Mouse (Mus musculus): ENCODE measurements around the gene Zbtb20.

The Zbtb20 gene

DNA sequence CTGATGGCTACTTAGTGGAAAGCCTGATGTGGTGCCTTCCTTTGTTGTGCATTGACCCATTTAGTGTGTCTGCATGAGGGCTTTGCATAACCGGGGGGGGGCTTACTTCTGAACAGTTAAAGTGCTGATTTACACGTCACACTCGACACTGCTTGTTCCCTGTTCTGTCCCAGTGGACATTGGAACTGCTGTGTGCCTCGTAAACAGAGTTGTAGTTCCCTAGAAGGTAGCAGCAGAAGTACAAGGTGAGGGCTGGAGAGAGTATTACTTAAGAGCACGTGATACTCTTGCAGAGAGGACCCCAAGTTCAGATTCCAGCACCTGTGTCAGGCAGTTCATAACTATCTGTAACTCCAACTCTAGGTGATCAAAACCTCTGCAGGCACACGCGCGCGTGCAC lies 648.5 kb downstream of the Zbtb20 start:
- DNase-seq (ENCODE audit: low spot score): no peak

DNA sequence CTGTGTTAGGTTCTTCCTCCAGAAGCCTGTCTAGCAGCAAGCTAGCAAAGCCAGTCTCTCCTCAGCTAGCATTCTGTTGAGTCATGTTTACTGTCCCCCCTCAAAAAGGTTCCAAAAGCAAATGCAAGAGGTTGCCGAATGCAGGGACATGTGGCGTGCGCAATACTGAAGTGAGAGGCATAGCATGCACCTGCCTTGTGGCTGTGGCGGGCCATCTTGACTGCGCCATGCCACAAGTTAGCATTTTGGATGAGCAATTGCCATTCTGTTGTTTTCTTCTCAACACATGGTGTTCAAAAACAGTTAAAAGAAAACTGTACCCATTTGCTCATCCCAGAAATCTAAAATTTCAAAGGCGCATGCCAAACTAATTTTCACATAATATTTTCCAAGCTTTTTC lies 649.9 kb downstream of the Zbtb20 start:
- DNase-seq (ENCODE audit: low spot score): no peak

DNA sequence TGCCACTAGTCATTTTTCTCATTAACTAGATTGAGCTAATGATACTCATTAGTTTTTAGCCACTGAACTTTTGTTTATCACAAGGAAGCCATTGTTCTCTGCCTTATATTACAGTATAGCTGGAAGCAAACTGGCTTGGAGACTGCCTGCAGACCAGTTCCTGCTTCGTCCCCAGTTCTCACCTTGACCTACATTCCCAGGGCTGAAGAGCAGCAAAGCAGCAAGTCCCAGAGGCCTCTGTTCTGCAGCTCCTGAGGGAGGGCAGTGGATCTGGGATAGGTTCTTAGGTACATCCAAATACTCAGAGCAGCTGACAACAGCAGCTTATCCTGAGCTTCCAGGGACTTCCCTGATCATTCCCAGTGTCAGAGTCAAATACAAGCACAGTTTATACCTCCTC lies 652.6 kb downstream of the Zbtb20 start:
- no peak for DNase-seq (ENCODE audit: low spot score)

DNA sequence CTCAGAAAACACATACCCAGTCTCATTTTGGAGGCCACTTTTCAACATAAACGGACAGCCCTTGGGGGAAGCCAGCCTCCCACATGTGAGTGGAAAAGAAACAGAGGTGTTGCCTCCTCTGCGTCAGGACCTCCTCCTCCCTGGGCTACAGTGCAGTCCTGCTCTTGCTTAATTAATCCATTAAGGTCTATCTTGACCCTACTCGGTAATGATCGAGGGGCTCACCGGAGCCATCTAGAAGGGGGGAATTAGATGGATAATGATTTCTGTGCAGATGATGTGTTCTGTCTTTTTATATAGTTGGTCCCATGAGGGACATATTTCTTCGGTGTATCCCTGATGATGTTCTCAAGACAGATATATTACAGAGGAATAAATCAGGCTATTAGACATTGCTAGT lies 655.6 kb downstream of the Zbtb20 start:
- no peak for DNase-seq (ENCODE audit: low spot score)

DNA sequence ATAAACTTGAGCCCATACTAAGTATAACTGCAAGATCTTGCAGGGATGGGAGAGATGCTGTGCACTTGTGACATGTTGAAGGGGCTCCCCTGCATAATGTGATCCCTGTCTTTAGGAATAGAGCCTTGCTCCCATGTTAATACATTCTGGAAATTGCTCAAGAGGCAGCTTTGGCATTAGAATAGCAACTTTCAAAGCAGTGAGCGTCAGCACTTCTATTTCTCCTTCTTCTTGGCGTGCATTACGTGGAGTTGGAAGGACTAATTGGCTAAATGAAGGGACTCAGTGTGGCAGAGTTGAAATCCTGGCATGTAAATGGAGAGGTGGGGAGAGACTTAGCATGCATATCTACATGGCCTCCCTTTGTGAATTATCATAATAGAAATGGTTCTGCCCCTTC lies 658.4 kb downstream of the Zbtb20 start:
- DNase-seq (ENCODE audit: low spot score): no peak

DNA sequence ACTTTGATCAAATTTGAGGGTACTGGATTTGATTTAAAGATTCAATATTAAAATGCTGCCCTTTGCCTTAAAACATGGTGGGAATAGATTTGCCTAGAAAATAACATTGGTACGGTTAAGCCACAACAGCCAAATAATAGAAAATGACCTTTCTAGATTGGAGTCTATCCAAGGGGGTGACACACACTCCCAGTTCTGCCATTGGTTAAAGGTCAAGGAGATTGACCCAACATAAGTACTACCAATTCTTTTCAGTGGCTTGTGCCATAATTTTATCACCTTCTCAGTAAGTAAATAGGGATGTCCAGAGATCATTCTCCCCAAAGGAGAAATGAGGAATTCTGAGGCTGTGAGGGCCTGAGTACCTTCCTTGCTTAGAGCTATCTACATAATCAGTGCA lies 660.2 kb downstream of the Zbtb20 start:
- no peak for DNase-seq (ENCODE audit: low spot score)

DNA sequence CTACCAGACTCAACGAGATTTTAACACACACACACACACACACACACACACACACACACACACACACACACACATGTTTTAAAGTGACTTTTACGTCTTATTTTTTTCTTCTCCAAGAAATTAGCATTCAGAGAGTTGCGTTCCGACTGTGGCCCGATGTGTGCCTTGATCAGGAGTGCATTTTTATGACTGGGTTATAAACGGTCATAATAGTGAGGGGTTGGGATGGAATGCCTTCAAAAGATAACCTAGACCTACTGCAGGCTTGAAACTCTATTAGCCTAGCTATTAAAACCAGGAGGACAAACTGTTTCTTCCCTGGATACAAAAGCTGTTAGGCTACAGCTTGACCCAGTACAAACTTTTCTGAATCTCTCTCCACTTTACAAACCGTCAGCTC lies 661.5 kb downstream of the Zbtb20 start:
- no peak for DNase-seq (ENCODE audit: low spot score)

DNA sequence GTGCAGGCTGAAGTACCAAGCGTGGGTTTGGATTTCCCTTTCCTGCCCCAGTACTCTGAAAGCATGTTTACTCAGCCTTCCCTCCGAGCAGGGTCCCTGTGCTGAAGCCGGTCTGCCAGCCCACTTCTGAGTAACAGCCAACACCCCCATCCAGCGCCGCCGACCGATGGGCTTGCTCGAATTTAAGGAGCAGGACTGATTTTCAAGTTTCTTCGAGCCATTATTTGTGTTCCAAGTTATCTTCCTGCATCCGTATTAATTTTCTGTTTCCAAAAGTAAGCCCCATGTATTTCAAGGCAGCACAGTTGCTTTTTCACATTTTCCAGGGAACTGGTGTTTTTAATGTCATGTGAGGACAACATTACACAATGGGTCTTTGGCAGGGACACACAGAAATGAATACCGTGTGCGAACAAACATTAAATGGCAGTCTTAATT lies 664.0 kb downstream of the Zbtb20 start:
- no peak for DNase-seq (ENCODE audit: low spot score)

DNA sequence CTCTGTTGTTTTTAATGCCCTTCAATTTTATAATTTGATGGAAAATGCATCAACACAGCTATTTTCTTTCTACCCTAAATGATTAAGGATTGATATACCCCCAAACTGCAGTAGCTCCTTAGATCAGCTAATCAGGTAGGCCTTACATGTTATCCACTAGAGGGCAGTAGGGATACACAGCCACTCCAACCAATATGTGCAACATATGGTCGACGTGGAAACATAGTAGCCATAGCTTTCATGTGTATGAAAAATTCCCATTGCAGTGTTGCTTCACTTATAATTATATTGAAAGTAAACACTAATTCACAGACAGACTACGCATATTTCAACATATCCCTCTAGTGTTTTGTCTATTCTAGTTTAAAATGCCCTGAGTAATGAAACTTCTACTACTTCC lies 664.4 kb downstream of the Zbtb20 start:
- no peak for DNase-seq (ENCODE audit: low spot score)

DNA sequence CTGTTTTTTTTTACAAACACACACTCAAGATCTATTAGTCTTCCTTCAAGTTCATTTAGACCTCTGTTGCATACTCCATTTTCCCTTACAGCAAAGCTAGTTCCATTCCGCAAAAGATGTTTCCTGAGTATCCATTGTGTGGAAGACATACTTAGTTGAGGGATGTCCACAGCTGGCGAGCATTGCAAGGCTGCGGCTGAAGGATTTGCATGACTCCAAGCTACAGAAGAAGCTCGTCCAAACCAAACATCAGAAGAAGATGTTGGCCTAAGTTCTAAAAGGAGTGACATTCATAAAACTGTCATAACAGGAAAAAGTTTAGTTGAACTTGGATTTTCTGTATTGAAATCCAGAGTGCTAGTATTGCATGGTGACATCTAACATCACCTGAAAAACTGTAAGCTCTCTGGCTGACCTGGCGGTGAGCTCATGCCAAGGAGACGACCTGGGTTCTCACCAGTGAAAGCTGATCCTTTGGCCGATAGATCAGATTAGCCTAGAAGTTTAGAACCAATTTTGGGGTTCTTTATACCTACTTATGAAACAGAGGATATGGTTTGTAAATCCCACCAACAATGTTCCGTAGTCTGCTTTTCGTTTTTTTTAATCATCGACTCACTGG lies 665.0 kb downstream of the Zbtb20 start:
- DNase-seq (ENCODE audit: low spot score): no peak

DNA sequence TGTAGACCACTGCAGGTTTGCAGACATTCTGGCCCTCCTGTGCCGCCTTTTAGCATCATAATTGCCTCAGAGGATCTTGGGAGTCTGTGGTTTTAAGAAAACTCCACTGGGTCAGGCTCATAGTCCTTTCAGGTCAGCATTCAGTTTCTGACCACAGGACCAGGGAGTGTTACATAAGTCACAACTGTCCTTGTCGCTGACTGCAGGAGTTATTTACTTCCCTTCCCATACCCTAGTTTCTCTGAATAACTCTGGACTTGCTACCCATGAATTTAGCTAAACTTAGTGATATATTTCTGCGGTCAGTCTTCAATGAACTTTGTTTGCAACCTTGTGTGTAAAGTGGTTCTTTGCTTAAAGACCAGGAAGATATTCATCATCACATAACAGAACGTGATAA lies 669.6 kb downstream of the Zbtb20 start:
- DNase-seq (ENCODE audit: low spot score): no peak

DNA sequence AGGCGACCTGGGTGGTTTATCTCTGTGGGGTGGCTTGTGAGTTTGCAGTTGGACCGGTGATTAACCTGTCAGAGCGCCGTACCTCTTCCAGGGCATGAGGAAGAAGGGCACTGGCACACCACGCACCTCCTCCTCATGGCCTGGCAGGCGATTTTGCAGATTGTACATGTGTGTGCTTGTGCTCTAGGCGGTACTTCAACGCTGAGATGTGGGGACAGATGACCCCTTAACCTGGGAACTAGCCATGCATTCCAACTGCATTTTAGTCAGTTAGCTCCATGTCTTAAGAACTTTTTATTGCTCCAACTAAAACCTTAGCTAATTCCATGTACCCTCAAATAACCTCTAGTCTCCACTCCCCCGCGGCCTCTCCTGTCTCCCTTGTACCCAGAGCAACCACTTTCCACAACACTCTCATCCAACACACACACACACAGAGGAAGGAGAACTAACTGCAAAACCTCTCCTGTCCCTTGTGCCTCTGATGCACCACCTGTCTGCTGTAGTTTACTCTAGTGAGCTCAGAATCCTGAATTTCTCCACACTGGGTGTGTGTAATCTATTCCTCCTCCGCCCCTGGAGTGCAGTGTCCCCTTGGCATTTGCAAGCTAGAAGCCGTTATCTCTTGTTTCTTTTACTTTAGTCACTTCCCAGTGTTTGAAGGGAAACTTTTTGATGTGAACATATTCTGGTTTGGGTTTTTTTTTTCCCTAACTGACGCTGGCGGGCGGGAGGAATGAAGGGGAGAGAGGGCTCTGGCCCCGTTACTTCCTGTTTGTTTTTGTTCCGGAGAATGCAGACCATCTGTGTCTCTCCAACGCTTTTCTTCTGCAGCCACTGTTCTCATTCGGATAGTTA lies 671.9 kb downstream of the Zbtb20 start:
- DNase-seq (ENCODE audit: low spot score): no peak

DNA sequence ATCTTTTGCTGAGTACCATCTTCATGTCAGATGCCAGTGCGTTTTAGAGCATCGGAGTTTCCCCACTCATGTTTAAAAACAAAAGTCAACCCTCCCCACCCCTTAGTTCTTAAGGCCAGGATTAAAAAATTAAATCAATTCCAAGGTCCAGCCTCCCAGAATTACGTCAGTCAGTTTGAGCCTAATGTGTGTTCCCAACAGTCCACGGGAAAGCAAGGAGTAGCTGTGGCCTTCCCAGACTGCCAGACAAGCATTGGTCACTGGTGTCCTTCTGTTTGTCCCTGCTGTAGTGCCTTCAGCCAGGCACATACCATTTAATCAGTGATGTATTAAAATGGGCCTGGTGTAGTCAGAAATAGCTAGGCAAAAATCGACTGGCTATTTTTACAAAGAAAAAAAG lies 673.1 kb downstream of the Zbtb20 start:
- DNase-seq (ENCODE audit: low spot score): no peak

DNA sequence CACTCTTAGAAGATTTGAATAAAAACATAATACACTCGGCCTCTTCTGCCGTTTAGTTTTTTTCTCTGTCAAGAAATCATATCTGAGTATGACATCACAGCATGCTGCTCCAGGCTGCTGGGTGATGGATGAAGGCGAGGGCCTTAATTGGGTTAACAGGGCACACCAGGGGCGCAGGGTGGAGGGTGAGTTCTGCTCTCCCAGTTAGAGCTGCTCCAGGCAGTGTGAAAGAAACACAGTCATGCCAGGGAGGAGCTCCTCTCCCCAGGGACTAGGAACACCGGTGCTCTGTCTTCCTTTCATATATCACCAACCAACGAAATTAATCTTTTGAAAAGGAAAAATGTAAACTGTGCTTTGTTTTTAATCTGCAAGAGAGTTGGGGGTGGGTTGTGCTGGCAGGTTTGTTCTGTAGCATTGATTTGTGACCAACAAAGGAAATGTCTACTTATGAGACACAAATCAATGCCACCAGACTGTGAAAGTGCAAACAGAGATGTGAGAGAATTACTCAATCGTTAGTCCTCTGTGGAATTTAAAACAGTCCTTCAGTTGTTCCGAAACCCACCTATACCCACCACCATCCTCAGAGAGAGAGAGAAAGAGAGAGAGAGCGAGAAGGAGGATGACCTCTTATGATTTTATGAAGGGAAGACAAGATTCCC lies 673.9 kb downstream of the Zbtb20 start:
- DNase-seq (ENCODE audit: low spot score): no peak

DNA sequence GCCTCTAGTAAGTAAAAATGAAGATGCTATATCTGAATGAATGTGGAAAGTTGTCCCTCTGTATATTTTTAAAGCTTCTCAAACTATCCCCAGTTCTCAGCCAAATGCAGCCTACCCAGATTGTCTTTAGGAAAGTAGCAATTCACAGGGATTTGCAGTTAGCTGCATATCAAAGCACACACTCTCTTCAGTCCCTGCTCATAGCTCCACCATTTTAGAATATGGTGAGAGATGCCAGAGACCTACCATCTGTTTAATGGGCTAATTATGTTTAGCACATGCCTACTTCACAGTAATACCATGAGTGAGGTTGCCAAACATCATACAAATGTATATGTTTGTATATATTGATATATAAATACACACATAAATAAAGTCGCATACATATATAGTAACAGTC lies 676.8 kb downstream of the Zbtb20 start:
- DNase-seq (ENCODE audit: low spot score): no peak

DNA sequence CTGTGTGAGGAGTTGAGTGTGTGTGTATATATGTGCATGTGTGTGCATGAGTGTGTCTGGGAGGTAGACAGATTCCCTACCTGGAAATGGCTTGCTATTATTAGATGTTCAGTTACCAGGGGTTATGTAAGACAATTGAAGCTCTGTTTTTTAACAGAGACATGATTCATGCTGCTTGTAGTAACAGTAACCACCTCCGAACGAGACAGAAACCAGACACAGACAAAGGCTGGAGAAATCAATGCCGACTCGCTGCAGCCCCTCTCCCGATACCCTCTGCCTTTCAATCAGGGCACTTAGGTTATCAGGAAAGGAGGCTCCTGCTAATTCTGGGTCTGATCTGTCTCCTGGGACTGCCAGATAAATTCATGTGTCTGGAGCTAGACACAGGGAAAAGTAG lies 681.7 kb downstream of the Zbtb20 start:
- DNase-seq (ENCODE audit: low spot score): no peak

DNA sequence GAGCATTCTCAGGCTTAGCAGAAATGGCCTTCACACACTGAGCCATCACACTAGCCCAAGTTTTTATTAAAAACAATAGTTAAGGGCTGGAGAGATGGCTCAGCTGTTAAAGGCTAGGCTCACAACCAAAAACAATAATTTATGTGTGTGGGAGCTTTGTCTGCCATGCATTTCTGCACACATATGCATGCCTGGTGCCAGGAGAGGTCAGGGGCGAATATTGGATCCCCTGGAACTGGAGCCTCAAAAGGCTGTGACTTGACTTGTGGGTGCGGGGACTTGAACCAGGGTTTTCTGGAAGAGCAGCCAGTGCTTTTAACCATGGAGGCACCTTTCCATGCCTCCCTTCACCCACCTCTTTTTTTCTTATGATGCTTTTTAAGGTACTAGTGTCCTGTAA lies 685.6 kb downstream of the Zbtb20 start:
- no peak for DNase-seq (ENCODE audit: low spot score)

DNA sequence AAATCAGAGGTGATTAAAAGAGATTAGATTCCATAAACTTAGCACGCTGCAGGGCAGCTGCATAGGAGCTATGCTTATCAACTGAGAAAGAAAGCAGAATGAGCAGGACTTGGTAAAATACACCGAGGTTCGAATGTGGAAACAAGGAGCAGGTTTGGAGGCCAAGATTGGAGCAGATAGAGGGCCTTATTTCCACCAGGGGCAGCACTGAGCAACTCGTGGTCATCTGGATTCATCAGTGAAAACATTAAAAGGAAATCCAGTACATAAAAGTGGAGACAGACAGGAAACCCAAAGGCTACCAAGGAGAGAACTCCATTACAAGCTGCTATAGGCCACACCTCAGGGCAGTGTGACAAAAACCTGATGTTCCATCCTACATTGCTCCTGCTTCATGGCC lies 686.3 kb downstream of the Zbtb20 start:
- no peak for DNase-seq (ENCODE audit: low spot score)

DNA sequence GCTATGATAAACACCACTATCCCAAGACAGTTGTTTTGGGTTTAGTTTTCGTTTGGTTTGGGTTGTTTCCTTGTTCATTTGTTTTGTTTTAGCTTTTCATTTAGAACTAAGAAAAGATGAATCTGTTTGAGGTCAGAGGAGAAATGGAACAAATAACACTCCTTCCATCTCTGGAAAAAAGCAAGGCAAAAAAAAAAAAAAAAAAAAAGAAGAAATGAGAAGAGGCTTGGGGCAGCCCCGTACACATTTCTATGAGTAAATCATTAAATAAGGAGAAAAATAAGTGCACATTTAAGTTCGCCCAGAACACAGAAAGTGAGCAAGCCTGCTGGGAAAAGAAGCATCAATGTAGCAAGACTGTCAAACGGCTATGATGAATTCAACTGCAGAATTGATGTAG lies 690.2 kb downstream of the Zbtb20 start:
- no peak for DNase-seq (ENCODE audit: low spot score)

DNA sequence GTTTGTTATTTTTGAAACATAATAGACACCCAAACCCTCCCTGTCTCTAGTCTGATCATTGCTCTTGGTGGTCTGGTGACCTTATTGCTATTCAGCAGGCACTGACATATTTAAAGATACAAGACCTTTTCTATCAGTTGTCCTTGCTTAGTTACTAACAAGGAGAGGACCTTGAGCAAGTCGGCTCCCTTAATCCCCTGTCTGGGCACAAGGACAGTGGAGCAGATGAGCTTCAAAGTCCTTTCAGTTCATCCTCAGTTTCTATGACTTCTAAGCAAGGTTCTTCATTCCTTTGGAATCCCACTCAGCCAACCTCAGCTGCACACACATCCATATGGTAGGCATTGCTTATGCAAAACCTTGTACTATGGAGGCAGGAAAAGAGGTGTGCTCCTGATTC lies 690.8 kb downstream of the Zbtb20 start:
- DNase-seq (ENCODE audit: low spot score): no peak

DNA sequence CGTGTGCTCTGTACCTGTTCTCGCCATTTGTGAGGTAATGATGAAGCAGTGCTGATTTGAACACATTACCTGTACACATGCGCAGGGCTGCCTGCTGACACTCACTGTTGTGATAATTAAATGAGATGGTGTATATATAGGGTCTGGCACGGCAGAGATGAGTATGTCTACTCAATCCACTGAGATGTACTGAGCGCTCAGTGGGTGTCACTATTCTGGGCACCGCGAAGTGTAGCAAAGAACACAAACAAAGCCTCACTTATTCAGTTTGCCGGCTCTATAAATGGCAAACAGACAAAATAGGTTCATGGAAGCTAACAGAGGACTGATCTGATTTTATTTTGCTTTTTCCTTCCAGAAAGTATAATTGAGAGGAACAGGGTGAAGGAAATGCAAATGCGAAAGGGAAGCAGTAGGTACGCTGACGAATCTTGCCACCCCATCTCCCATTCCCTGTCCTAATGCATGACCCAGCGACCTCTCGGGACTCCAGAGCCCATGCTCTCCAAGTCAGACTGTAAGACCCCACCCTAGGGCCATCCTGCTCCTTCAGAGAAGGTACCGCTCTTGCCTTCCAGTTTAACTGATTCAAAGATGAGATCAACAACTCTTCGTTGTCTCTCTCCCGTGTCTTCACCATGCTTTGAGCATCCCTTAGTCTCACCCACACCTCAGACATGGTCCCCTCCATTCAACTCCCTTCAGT lies 695.8 kb downstream of the Zbtb20 start:
- no peak for DNase-seq (ENCODE audit: low spot score)

DNA sequence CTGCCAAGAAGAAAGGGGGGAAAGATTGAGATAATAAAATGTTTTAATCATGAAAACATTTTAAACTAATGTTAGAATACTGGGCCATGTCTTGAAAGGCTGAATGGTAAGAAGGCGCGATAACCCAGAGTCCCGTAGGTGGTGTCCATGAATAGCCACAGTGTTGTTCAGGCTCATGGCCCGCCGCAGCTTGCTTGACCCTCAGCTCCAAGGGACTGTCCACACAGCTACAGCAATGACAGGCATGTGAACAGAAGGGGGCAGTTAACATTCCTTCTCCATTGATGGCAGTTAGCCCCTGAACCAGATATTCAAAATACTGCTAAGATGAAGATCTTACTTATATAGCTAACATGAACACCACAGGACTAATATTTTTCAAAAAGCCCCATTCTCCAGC lies 696.5 kb downstream of the Zbtb20 start:
- DNase-seq (ENCODE audit: low spot score): no peak

DNA sequence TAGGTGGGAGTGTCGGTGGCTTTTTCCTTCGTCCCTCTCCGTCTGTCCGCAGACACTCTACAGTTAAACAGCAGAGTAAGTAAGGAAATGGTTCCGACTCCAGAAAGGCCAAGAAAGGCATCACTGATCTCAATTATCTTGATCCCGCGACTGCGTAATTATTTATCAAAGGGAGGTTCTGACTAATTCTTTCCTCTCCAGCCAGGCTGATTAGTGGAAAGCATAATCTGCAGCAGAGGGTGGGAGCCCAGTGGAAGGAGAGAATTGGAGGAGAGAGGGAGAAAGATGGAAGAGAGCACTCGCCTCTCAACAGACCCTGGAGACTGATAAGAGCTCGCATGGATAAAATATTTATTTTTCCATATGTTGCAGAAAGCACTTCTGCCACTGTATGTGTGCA lies 697.1 kb downstream of the Zbtb20 start:
- no peak for DNase-seq (ENCODE audit: low spot score)

All from ovary, postnatal 10 days (tissue).